Mouse (Mus musculus): ENCODE data around the gene Tubb5.

DNA sequence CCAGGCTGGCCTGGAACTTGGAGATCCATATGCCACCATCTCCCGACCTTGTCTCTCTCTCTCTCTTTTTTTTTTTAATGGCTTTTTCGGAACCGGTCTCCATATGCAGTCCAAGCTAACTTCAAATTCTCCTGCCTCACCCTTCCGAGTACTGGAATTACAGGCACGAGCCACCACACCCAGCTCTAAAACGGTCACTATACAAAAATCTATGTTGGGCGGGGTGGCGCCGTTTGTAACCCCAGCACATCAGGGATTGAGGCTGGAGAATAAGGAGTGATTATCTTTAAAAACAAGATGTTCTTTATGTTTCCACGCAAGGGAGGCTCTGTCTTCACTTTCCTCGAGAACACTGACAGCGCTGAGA, 22.7 kb upstream of the Tubb5 start:
- no peak for TF ChIP-seq POLR2A (IDR thresholded peaks at IDR 0.05; ENCODE audit: borderline replicate concordance, control insufficient read depth, low read depth, low read length)
- TF ChIP-seq CTCF (IDR thresholded peaks at IDR 0.05; ENCODE audit: control insufficient read depth, insufficient read depth, low read length) = no peak
